Mouse (Mus musculus): ENCODE measurements around the gene Atg10.
A peak's percentile ranks its signal among the peaks of the same experiment; 100 is the strongest.

Atg10 gene

DNA sequence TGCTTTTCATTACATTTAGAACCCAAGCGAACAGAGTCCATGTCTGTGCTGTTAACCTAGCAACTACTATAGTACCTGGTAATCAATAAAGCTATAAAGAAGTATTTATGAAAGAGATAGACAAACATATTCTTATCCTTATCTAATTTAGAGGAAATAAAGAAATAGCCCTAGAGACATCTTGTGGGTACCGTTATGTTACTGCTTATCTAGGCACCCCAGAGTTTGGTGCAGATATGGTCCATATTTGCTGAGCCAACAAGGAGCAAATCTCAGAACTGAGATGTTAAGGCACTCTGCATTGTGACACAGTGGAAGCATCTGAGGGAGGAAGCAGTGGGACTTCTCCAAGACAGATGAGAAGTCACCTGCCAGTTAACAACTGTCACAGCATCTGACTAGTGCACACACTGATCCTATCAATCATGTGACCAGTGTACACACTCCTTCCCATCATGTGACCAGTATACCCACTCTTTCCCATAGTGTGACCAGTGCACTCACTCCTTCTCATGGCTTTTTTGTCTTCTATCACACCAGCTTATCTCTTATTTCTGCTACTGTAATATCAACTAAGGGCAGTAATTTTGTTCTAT, 228.6 kb downstream of the Atg10 start:
- no peak for DNase-seq

DNA sequence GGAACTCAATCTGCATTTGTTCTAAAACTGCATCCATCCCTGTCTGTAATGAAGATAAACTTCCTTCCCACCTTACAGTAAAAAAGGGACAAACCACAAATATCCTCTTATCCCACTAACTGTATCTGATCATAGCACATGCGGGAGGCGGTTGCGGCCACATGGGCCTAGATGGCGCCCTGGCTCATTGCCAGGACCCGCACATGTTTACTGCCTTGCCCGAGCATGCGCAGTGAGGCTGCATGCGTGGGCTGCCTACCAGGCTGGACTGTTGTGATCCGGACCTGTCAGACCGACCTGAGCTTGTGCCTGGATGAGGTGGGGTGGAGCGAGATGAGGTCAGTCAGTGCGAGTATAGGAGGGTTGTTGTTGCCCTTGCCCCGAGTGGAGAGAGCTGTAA, 230.2 kb downstream of the Atg10 start:
- no peak for DNase-seq

DNA sequence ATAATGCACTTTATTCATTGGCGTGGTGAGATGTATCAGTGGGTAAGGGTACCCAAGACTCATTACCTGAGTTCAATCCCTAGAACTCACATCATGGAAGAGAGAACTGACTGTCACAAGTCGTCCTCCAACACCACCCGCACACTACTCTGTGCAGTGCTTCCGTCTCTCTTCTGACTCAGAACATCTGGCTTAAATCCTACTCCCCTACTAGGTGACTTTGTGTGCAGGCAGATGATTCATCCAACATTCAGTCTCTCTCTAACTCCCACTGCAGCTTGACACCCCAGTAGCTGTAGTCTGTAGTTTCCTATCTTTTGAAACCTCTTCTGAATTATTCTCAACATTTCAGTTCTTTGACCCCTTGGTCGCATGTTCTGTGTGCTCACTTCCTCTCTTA, 230.8 kb downstream of the Atg10 start:
- no peak for DNase-seq

DNA sequence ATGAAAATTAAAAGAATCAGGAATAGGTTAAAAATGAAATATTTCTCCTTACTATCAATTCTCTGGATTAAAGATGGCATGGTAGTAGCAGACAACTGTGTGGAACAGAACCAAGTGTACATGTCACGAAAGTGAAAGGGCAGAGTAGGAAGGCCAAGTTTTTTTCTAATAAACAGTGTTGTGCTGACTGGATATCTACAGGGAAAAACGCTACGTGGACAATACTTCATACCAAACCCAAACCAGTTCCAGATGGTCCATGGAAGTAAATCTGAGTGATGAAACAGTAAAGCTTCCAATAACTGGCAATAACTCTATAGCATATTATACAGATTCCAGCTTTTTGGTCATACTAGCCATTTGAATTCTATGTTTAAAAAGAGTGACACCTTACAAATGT, 235.5 kb downstream of the Atg10 start:
- no peak for DNase-seq

DNA sequence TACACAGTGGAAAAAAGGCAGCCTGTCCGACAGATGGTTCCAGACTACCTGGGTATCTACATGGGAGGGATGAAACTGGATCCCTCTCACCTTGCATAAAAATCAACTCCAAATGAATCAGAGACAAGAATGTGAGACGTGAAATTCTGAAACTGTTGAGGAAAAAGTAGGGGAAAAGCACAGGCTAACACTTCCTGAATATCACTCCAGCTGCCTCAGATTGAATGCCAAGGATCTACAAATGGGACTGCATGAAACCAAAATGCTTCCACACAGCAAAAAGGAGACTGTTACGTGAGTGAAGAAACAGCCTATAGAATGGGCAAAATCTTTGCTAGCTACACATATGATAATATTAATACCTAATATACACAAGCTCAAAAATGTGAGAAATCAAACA, 238.4 kb downstream of the Atg10 start:
- no peak for DNase-seq

DNA sequence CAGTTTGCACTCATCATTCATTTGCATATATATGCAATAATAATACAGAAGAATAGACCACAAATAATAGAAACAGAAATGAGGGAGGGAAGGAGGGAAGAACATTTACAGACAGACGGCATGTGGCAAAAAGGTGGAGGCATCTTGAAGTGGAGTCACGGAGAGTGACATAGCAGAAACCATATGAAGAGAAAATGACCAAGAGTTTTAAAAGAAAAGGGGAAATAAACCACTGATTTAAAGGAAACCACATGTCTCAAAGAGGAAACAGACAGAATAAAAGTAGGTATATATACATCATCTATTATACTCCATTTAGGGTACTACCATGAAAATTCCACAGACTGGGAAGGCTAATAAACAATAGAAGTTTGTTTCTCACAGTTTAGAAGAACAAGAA, 239.7 kb downstream of the Atg10 start:
- no peak for DNase-seq

DNA sequence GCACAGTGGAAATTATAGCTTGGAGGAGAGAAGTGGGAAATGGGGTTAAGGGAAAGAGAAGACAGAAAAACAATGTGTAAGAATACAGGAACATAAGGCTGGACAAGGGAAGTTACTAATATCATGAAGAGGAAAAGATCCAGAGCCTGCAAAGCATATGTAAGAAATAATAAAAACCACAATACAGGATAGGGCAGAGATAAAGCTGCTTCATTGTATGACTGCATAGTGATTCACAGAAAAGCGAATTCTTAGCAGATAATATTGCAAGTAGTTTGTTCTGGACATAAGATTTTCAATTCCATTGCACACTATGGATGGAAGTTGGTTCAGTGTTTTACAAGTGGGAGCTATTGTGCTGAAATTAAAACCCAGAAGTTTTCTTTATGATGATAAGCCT, 242.0 kb downstream of the Atg10 start:
- DNase-seq: no peak

DNA sequence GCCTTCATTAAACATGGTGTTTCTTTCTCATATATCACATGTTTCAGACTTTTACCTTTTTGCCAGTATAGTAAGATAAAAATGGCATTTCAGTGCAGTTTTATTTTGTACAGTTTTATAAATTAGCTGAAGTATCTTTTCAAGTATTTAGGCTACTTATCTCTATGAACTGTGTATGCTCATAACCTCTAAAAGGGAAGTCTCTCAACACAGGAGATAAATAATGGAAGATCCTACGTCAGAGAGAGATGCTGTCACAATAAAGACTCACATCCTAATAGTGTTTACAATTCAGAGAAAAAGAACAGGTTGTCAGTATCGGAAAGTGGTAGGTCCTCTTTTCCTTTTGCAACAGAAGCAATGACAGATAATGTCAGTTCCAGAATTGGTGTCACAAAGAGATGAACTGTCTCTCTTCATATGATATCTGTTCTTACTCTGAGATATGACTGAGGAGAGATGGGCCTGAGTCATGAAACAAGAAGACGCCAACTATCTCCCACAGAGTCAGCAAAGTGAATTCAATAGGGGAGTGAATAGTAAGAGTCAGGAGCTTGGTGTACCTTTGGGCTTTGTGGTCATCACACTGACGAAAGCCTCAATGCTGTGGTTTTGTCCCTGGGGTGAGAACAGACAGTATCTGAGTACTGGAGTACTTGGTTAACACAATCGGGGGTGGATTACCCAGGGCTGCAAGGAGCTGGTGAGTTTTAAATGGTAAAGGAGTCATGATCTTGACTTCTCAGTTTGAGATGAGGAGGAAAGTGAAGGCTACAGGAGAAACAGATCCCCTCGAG, 242.7 kb downstream of the Atg10 start:
- no peak for DNase-seq

DNA sequence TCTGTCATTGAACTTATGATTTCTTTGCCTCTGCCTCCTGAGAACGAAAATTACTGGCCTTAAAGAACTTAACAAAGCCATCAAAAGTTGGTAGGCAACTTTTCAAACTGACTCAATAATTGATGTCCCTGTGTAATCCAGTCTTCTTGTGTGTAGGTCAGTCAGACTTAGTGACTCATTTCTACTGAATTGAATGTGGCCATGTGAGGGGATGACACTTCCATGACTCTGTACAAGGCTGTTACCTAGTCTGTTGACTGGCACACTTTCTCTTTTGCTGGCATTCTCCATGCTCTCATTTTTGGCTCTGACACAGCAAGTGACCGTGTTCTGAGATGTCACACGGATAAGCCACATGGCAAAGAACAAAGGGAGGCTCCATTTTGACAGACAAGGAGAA, 246.7 kb downstream of the Atg10 start:
- DNase-seq: no peak

DNA sequence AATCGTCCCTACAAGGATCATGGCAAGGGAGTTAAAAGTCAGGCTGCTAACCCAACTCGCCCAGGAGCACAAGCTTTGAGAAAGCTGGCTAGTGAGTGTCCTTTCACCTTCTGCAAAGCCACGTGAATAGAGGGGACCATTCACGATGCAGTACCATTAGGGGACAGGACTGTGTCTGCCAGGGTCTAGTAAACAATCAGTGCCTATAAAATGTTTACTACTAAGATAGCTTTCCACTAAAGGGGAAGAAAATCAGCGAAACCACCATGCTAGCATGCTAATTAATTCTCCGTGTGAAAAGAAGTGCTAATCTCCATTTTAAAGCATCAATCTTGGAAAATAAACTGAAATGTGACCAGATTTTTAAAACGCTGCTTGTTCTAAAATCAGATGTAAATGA, 250.4 kb downstream of the Atg10 start:
- no peak for DNase-seq

DNA sequence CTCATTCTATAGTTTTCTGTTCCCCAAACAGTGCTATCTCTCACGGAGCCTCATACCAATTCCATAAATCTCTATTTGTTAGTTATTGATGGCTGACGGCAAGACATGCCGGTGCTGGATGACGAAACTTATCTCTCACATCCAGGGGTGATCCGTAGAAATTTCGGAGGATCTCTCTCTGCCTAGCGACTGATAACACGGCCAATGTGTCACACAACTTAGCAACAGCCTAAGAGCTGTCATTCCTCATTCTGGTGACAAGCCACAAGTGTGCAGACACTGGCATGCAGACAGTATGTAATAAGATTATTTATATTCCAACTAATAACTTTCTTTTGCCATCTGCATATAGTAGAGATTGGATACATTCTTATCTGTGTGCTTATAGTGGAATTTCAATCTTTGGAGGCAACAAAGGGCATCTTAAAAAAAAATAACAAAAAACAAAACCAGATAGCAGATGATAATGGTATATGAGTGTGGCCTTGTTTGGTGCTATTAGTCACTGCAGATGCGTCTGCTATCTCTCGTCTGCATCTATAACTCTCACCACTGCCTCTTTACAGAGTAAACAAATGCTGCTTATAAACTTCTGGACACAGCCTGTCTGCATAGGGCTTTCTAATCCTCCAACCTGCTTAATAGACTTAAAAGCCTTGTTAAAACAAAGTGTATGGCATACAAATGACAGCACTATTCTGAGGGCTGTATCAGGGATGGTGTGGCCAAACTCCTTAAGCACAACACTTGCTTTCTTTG, 253.3 kb downstream of the Atg10 start:
- no peak for DNase-seq

DNA sequence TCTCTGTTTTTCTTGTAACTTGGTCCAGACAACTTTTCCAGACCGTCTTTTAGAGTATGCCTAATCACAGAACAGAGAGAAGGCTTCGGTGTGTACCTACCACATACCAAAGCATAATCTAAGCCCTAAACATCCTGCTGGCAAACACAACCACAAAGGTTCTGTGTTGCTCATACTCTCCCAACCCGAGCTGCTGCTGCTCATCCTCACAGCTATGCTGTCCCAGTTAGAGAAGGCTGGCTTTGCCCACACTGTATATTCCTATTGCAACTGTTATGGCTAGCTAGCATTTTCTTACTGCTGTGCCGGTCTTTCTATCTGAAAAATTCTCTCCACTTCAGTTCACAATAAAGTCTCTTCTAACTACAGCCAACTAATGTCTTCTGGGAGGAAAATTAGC, 254.8 kb downstream of the Atg10 start:
- DNase-seq: no peak

DNA sequence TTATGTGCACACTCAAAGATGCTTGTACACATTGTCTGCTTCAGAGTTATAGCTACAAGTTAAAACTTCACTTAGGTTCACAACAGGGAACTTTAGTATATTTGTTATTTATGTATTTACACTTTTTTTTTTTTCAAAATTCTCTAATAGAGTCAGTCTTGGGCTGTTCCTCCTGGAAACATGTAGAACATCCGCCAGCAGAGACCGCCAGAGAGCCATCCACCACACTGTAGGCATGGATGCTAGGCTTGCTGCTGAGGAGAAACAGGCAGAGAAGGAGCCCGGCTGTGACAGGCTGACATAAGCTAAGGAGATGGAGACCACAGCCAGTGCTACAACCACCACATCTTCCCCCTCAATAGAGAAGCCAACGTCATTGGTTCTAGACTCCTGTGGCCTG, 256.3 kb downstream of the Atg10 start:
- peak; percentile 85 for DNase-seq

DNA sequence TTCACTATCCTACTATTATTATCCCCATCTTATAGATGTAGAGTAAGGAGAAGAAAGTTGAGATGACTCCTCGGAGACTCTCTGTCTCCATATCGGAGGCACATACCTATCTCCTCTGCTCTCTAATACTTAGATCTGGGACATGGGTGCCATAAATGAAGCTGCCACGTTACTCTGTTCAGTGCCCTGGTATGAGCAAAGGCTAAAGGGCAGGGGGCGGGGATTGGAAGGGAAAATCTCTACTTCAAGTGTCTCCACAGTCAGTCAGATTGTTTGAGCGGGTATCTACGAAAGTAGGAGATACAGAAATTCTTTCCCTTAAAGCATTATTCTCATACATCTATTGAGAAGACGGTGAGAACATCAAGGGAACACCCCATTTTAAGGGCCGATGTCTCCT, 257.8 kb downstream of the Atg10 start:
- no peak for DNase-seq

DNA sequence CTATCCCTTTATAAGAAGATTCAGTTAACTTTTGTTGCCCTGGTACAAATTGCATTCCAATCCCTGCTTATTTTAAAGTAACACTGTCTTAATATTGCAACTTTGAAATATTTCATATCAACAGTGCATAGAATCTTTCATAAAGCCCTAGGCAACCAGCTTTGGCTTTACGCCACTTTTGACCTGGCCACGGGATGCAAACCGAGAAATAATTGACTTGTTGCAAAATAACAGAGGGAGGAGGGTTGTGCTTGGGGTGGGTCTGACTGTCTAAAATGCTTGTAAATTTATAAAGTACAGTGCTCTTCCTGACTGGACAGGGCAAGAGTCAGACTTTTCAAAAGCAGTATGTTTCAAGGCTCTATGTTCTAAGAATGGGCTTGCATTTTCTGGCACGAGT, 259.3 kb downstream of the Atg10 start:
- DNase-seq: no peak

DNA sequence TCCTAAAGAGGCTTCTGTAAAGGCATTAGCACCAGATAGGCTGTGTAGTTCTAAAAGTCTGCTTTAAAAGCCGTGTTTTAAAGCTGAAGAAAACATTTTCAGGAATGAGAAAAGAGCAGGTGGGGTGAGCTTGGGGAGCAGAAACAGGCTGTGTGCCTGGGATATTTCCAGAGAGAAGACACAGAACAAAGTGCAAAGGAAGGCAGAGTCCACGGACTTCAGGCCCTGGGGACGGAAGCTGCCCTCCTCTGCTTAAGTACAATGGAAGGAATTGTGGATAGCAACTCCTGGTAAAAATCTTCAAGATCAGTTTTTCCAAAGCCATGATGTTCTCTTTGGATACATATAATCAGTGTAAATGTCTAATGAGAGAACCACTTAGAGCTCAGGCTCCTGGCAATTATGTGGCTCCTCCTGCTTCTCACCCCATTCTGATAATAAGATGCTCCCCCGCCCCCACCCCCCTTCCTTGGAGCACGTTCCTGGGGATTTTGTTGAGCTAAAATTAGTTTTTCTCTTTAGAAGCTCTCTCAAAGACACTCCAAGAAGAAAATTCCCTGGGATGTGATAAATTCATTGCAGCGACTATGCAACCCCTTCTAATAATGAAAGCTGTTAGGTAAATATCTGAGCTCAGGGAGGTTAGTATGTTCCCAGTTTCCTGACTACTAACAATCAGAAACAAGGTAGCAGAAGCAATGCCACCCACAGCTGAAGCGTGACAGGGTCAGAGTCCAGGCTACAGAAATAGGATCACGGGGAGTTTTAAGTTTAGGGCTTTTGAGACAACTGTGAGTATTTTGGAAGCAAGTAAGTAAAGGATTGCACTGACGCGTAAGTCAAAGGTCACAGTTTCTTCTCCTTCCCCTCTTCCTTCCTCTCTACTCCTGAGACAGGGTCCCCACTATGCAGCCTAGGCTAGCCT, 260.7 kb downstream of the Atg10 start:
- DNase-seq: no peak

DNA sequence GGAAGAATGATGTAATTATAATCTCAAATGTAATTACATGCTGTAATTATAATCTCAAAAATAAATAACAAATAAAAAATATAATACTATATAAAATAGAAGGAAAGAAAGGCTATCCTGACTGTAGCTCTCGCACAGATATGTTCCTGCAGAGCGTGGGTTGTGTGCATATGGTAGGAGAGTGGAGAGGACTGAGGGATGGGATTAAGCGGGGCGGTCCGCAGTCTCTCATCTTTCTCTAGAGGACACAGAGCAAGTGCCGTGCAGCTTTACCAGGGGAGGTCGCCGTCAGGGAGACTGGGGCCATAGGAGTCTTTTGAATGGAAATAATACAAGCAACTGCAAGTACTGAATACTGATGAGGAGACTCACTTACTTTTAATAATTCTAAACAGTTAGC, 263.2 kb downstream of the Atg10 start:
- no peak for DNase-seq

DNA sequence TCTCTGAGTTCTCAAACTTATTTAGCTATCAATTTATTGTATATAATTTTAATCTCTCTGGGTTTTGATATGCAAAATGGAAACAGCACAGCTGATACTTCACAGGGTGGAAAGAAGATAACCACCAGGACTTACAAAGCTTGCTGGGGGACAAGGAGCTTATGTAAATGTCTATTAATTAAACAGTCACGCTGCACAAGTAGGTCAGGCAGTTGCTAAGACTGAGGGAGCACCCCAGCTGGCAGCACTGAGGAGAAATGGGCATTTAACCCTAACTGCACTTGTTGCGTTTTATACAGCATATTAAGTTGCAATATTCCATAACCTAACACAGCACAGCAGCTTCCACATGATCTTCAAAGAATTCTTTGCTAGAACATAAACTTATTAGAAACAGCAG, 264.9 kb downstream of the Atg10 start:
- DNase-seq: no peak

DNA sequence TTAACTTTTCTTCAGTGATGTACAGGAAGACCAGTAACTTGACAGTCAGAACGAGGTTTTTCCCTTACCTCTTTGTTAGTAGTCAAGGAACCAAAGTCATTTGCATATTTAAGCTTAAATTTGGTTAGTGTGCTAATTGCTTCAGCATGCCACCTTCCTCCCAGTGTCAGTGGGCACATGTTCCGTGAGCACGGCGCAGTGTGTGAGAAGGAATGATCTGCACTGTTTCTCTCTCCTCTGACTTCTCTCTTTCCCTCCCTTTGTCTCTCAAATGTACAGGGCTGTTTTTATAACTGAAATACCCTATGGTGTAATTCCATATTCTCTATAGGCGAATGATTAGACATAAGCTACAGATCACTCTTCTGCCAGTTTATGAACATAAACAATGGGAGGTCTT, 284.2 kb downstream of the Atg10 start:
- DNase-seq: no peak

DNA sequence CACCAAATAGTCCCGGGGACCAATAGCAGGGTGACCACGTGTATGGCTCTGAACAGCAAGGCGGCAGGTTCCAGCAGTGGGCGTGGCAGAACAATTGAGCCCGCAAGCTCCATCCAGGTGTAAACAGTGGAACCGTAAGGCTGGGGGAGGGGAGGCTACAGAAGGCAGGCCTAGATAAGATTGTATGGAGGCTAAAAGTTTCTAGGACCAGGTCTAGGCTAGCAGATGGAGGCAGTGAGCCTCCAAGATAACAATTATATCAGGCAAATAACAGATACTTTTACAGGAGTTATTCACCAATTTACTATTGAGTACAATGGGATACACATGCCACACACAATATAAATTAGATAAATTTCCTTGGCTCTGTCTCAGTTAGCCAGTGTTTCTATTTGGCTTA, 284.6 kb downstream of the Atg10 start:
- no peak for DNase-seq

DNA sequence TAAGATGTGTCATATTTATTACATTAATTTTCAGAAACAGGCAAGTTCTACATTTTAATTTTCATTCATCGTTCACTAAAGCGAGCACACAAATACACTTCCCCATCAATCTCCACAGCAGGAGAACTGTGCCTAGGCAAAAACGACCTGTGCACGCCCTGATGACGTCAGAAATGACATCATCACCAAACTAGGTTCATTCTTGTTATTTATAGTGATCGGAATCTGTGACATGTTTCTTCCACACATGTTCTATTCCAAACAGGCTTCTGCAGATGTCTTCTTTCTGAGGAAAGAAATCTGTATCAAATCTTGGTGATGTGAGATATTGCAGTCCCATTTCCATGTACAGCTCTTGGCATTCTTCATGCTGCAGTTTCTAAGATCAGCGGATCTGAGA, 287.9 kb downstream of the Atg10 start:
- DNase-seq: no peak

DNA sequence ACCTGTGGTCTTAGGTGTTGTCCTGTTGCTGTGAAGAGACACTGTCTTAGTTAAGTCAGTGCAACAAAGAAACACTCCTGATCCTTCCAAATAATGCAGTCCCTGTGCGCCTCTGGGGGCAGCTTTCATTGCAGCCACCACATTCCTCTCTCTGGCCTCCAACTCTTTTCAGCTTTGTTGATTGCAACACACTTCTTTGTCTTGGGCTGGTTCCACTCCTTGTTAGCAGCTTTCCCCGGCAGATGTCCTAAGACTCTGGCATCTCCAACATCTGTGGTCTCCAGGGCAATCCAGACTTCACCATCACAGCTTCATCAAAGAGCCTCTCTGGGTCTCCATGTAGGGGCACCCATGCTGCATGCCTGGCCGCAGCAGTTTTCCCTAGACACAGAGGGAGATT, 290.5 kb downstream of the Atg10 start:
- DNase-seq: no peak

DNA sequence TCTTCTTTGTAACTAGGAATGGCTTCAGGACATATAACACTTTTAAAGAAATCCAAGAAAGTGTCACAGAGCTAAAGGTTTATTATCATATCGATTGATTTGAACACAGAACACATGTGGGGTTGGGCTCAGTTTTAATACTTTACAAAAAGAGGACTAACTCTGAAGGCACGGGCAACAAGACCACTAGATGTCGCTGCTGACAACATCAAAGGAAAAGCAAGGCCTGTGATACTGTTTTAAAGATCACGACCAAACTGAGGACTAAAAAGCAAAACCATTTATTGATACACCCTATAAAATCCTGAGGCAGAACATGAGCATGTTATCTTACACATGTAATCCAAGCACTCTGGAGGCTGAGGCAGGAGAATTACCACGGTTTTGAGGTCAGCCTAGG, 293.9 kb downstream of the Atg10 start:
- DNase-seq: peak; percentile 76

All from embryo, embryonic 11 days (tissue).